Comparison of ENCODE assay signal across 8 mouse cellular contexts in genomic region chr7:64392819-64393151, GRCm38 (mm10). TPM values are rescaled to one million over a fixed set of nuclear protein-coding genes. Genes with fewer than 3 reads are reported as not detected.
A peak's percentile ranks its signal among the peaks of the same experiment; 100 is the strongest.
DNase-seq lines count a peak whose midpoint lies in the region; ATAC-seq and TF ChIP-seq lines count a peak whose summit lies in the region.

No protein-coding gene starts in this region.

- H3K27me3 ChIP-seq in embryonic facial prominence, embryonic 11.5 days (ENCODE audit: control insufficient read depth, insufficient read depth, low read length), result no peaks in the 10 kb centered on the region
- no peaks in the 10 kb centered on the region for H3K27me3 ChIP-seq in intestine, embryonic 14.5 days (replicated peaks; ENCODE audit: control insufficient read depth, insufficient read depth, low read length)
- no peaks in the 10 kb centered on the region for H3K27me3 ChIP-seq in neural tube, embryonic 12.5 days (replicated peaks)

- WGBS in embryonic facial prominence, embryonic 11.5 days, result 1% methylated on average over 15 of the region's 15 CpGs
- 0% methylated on average over 15 of the region's 15 CpGs for WGBS in intestine, embryonic 14.5 days
- WGBS in neural tube, embryonic 12.5 days, result 2% methylated on average over 15 of the region's 15 CpGs

- H3K4me1 ChIP-seq in embryonic facial prominence, embryonic 11.5 days (ENCODE audit: control insufficient read depth, insufficient read depth, low read length), result no peaks in the 10 kb centered on the region
- H3K4me1 ChIP-seq in intestine, embryonic 14.5 days (replicated peaks; ENCODE audit: control insufficient read depth, insufficient read depth, low read length), result no peaks in the 10 kb centered on the region; the same call in 1 of the 2 replicates
- peaks cover 9% of the 10 kb centered on the region; the same call in 1 of the 2 replicates for H3K4me1 ChIP-seq in neural tube, embryonic 12.5 days

- peak overlapping the region; percentile 94 for H3K27ac ChIP-seq in left cerebral cortex, adult 2 months
- peak overlapping the region; percentile 56; the same call in 1 of the 2 replicates for H3K27ac ChIP-seq in embryonic facial prominence, embryonic 11.5 days (replicated peaks; ENCODE audit: low read depth, low read length)
- H3K27ac ChIP-seq in intestine, embryonic 14.5 days (ENCODE audit: low read depth), result peak overlapping the region; percentile 75
- peak overlapping the region; percentile 27; the same call in 1 of the 2 replicates for H3K27ac ChIP-seq in neural tube, embryonic 12.5 days

- peak overlapping the region; percentile 73 for H3K9ac ChIP-seq in embryonic facial prominence, embryonic 11.5 days (replicated peaks; ENCODE audit: low read length)
- H3K9ac ChIP-seq in intestine, embryonic 14.5 days (ENCODE audit: low read length), result peak overlapping the region; percentile 66
- H3K9ac ChIP-seq in neural tube, embryonic 12.5 days, result peak overlapping the region; percentile 62

- ATAC-seq in embryonic facial prominence, embryonic 11.5 days (replicated peaks; ENCODE audit: insufficient number of reproducible peaks, low FRiP score, low TSS enrichment, low read depth), result no peak; the same call in 1 of the 2 replicates
- peak; percentile 72 for ATAC-seq in intestine, embryonic 14.5 days (replicated peaks; ENCODE audit: low FRiP score, low TSS enrichment, low read depth)
- no peak for ATAC-seq in neural tube, embryonic 12.5 days (ENCODE audit: low FRiP score, low read depth)

- H3K4me3 ChIP-seq in left cerebral cortex, adult 2 months, result peak overlapping the region; percentile 79
- H3K4me3 ChIP-seq in embryonic facial prominence, embryonic 11.5 days (ENCODE audit: low read depth, low read length), result peak overlapping the region; percentile 72
- peak overlapping the region; percentile 78 for H3K4me3 ChIP-seq in intestine, embryonic 14.5 days (ENCODE audit: low read depth, low read length)
- H3K4me3 ChIP-seq in neural tube, embryonic 12.5 days, result peak overlapping the region; percentile 58

- intact Hi-C loops in left cerebral cortex, adult 2 months (cut with DNase I), result loop anchor here (1.0 to 5.0 kb wide), 2 partner anchors 110 to 349 kb away; partner anchors contain the start of gene Apba2
- intact Hi-C loops in left cerebral cortex, postnatal 25 days (cut with DNase I), result loop anchor here (5.0 kb wide), 1 partner anchor 350 kb away; no protein-coding TSS in a partner anchor

- peak overlapping the region; percentile 57 for H3K4me2 ChIP-seq in embryonic facial prominence, embryonic 11.5 days (ENCODE audit: low read depth, low read length)
- peak overlapping the region; percentile 63 for H3K4me2 ChIP-seq in intestine, embryonic 14.5 days (ENCODE audit: low read length)
- peak overlapping the region; percentile 95 for H3K4me2 ChIP-seq in neural tube, embryonic 12.5 days (replicated peaks)

- no peak for TF ChIP-seq CTCF in left cerebral cortex, adult 2 months (IDR thresholded peaks at IDR 0.05)

- no peak for DNase-seq in left cerebral cortex, adult 2 months (ENCODE audit: extremely low spot score in 1 of 2, low spot score in 2 of 2)
- no peak for DNase-seq in left cerebral cortex, adult 18-20 months (ENCODE audit: low spot score in 2 of 2)
- DNase-seq in embryonic facial prominence, embryonic 11.5 days (ENCODE audit: low spot score), result no peak
- DNase-seq in intestine, embryonic 14.5 days (ENCODE audit: low spot score), result no peak
- DNase-seq in left cerebral cortex, postnatal 25 days (ENCODE audit: low spot score in 2 of 2), result no peak
- no peak for DNase-seq in cerebellum, adult 18-20 months
- DNase-seq in adrenal gland, postnatal 14 days, result no peak

- no peaks in the 10 kb centered on the region for H3K9me3 ChIP-seq in embryonic facial prominence, embryonic 11.5 days (replicated peaks; ENCODE audit: control insufficient read depth, low read length)
- no peaks in the 10 kb centered on the region for H3K9me3 ChIP-seq in intestine, embryonic 14.5 days (ENCODE audit: control insufficient read depth, low read length)
- no peaks in the 10 kb centered on the region for H3K9me3 ChIP-seq in neural tube, embryonic 12.5 days

- H3K36me3 ChIP-seq in embryonic facial prominence, embryonic 11.5 days (replicated peaks; ENCODE audit: control insufficient read depth, insufficient read depth, low read depth, low read length), result no peaks in the 10 kb centered on the region
- H3K36me3 ChIP-seq in intestine, embryonic 14.5 days (ENCODE audit: control insufficient read depth, insufficient read depth, low read length), result peaks cover 20% of the 10 kb centered on the region
- peaks cover 16% of the 10 kb centered on the region for H3K36me3 ChIP-seq in neural tube, embryonic 12.5 days

RNA-seq across cellular contexts. Expression of gene Mcee, which starts 0.4 kb away (rescaled TPM):
- total RNA-seq in left cerebral cortex, adult 2 months (2021), result 10 to 100 TPM; 45.8 to 49.5 TPM
- total RNA-seq in left cerebral cortex, adult 18-20 months (2021), result 10 to 100 TPM; 42.1 to 44.3 TPM
- 44.3 and 44.4 TPM in 2 replicates for polyA plus RNA-seq in embryonic facial prominence, embryonic 11.5 days (2014; fragmentation: Nextera tagmentation; extraction: Ambion mirVana)
- polyA plus RNA-seq in intestine, embryonic 14.5 days (2014; fragmentation: Nextera tagmentation; extraction: Ambion mirVana), result 78.5 and 93.3 TPM in 2 replicates
- polyA plus RNA-seq in neural tube, embryonic 12.5 days (2016; fragmentation: Nextera tagmentation; extraction: Ambion mirVana), result 34.8 and 40.6 TPM in 2 replicates
- 10 to 100 TPM; 47.3 to 47.4 TPM for total RNA-seq in left cerebral cortex, postnatal 25 days (2021)
- 151 and 154 TPM in 2 replicates for total RNA-seq in adrenal gland, postnatal 14 days (2021)

RNA-seq across cellular contexts. Expression of gene Mphosph10, which starts 0.7 kb away (rescaled TPM):
- 10 to 100 TPM; 20.4 to 20.7 TPM for total RNA-seq in left cerebral cortex, adult 2 months (2021)
- 10 to 100 TPM; 18.2 to 22.4 TPM for total RNA-seq in left cerebral cortex, adult 18-20 months (2021)
- polyA plus RNA-seq in embryonic facial prominence, embryonic 11.5 days (2014; fragmentation: Nextera tagmentation; extraction: Ambion mirVana), result 55.3 and 68.7 TPM in 2 replicates
- polyA plus RNA-seq in intestine, embryonic 14.5 days (2014; fragmentation: Nextera tagmentation; extraction: Ambion mirVana), result 40.5 and 44.1 TPM in 2 replicates
- polyA plus RNA-seq in neural tube, embryonic 12.5 days (2016; fragmentation: Nextera tagmentation; extraction: Ambion mirVana), result 38.9 and 46.6 TPM in 2 replicates
- total RNA-seq in left cerebral cortex, postnatal 25 days (2021), result 10 to 100 TPM; 17.7 to 18.2 TPM
- 29.0 and 29.2 TPM in 2 replicates for total RNA-seq in adrenal gland, postnatal 14 days (2021)

RNA-seq across cellular contexts. Expression of gene Fan1, which starts 18.9 kb away (rescaled TPM):
- total RNA-seq in left cerebral cortex, adult 2 months (2021), result 10 to 100 TPM; 10.7 to 10.9 TPM
- total RNA-seq in left cerebral cortex, adult 18-20 months (2021), result 10 to 100 TPM; 10.6 to 10.7 TPM
- polyA plus RNA-seq in embryonic facial prominence, embryonic 11.5 days (2014; fragmentation: Nextera tagmentation; extraction: Ambion mirVana), result 5.5 and 6.4 TPM in 2 replicates
- polyA plus RNA-seq in intestine, embryonic 14.5 days (2014; fragmentation: Nextera tagmentation; extraction: Ambion mirVana), result 5.6 and 6.4 TPM in 2 replicates
- 6.8 and 8.5 TPM in 2 replicates for polyA plus RNA-seq in neural tube, embryonic 12.5 days (2016; fragmentation: Nextera tagmentation; extraction: Ambion mirVana)
- 1 to 10 TPM; 9.4 to 10.0 TPM for total RNA-seq in left cerebral cortex, postnatal 25 days (2021)
- total RNA-seq in adrenal gland, postnatal 14 days (2021), result 7.5 and 9.8 TPM in 2 replicates

Comparison
In these comparisons a context has a peak if more than half of its experiments do, and no peak if none do; other contexts are left out.
1. H3K27ac ChIP-seq: peak in every context shown above with its lines; median percentile 94 in left cerebral cortex, adult 2 months; 75 in intestine, embryonic 14.5 days; 56 in embryonic facial prominence, embryonic 11.5 days; 27 in neural tube, embryonic 12.5 days.